Mouse (Mus musculus): Measurements from ENCODE around the gene Dtymk. TPM values are rescaled to one million over a fixed set of nuclear protein-coding genes. Genes with fewer than 3 reads are reported as not detected.
"Not testable (repeated sequence)": the region's sequence is repeated elsewhere in the genome, so short reads cannot be mapped to it uniquely, and the experiment has no call there.

The Dtymk gene
- total and polyA plus RNA-seq, 2 experiments from 2014 or later: 76.0 to 129 TPM

- Histone ChIP-seq H3K9ac (replicated peaks; ENCODE audit: low read length) (no peak overlapping the region), H3K27me3 (ENCODE audit: insufficient read depth, low read length) (no peaks in the 10 kb centered on the region), H3K27ac (no peak overlapping the region), H3K36me3 (ENCODE audit: insufficient read depth, low read length) (no peaks in the 10 kb centered on the region), H3K4me1 (ENCODE audit: insufficient read depth, low read length) (no peaks in the 10 kb centered on the region), H3K4me3 (ENCODE audit: low read length) (no peak overlapping the region), H3K4me2 (ENCODE audit: low read depth, low read length) (no peak overlapping the region), H3K9me3 (ENCODE audit: low read length) (no peaks in the 10 kb centered on the region)
- ATAC-seq (no peak), DNase-seq (ENCODE audit: low spot score) (no peak)
- WGBS: 83% methylated on average over 7 of the region's 7 CpGs
- no peak for TF ChIP-seq CTCF (IDR thresholded peaks at IDR 0.05; ENCODE audit: low read depth)
These were observed 33.0 kb upstream of the Dtymk start for GRCm38 (mm10) chr1:93834671-93835150.

- H3K9me3 ChIP-seq (ENCODE audit: low read length); H3K4me2 ChIP-seq (ENCODE audit: low read depth, low read length); H3K4me1 ChIP-seq (ENCODE audit: insufficient read depth, low read length); H3K27me3 ChIP-seq (ENCODE audit: insufficient read depth, low read length); ATAC-seq; H3K36me3 ChIP-seq (ENCODE audit: insufficient read depth, low read length); H3K27ac ChIP-seq; DNase-seq (ENCODE audit: low spot score); H3K9ac ChIP-seq (replicated peaks; ENCODE audit: low read length); H3K4me3 ChIP-seq (ENCODE audit: low read length): not testable (repeated sequence)
- TF ChIP-seq CTCF (IDR thresholded peaks at IDR 0.05; ENCODE audit: low read depth): peak; percentile 36; the same call in 1 of the 2 replicates
- 74% methylated on average over 1 of the region's 4 CpGs for WGBS
These were observed 31.1 kb upstream of the Dtymk start for GRCm38 (mm10) chr1:93832754-93833360.

DNA sequence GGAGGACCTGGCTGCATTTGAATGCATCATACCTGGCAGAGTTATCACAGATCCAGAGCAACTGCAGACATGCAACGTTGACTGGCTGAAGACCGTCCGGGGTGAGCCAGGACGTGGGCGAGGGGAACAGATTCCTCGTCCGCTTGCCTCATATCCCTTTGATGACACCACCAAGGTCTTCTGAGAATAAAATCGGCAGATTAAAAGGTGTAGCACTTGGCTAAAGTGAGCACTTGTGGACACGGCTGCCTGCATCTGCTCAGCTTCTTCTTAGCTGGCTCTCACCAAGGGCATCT is 24.8 kb upstream of the Dtymk start:
- no peak for ATAC-seq
- Histone ChIP-seq H3K27ac (peak overlapping the region; percentile 95), H3K4me2 (ENCODE audit: low read depth, low read length) (peak overlapping the region; percentile 75), H3K9ac (replicated peaks; ENCODE audit: low read length) (peak overlapping the region; percentile 14; the same call in 1 of the 2 replicates), H3K9me3 (ENCODE audit: low read length) (no peaks in the 10 kb centered on the region), H3K36me3 (ENCODE audit: insufficient read depth, low read length) (no peaks in the 10 kb centered on the region), H3K4me3 (ENCODE audit: low read length) (no peak overlapping the region; the same call in 1 of the 2 replicates), H3K27me3 (ENCODE audit: insufficient read depth, low read length) (no peaks in the 10 kb centered on the region), H3K4me1 (ENCODE audit: insufficient read depth, low read length) (peaks cover 11% of the 10 kb centered on the region; the same call in 1 of the 2 replicates)
- DNase-seq (ENCODE audit: low spot score): no peak
- WGBS: 91% methylated on average over 9 of the region's 9 CpGs
- TF ChIP-seq CTCF (IDR thresholded peaks at IDR 0.05; ENCODE audit: low read depth): no peak

- 37% methylated on average over 27 of the region's 27 CpGs for WGBS
- Histone ChIP-seq H3K27ac (peak overlapping the region; percentile 95), H3K4me1 (ENCODE audit: insufficient read depth, low read length) (peaks cover 11% of the 10 kb centered on the region; the same call in 1 of the 2 replicates), H3K9me3 (ENCODE audit: low read length) (no peaks in the 10 kb centered on the region), H3K36me3 (ENCODE audit: insufficient read depth, low read length) (no peaks in the 10 kb centered on the region; the same call in 1 of the 2 replicates), H3K9ac (replicated peaks; ENCODE audit: low read length) (peak overlapping the region; percentile 67), H3K4me3 (ENCODE audit: low read length) (peak overlapping the region; percentile 52), H3K4me2 (ENCODE audit: low read depth, low read length) (peak overlapping the region; percentile 75), H3K27me3 (ENCODE audit: insufficient read depth, low read length) (no peaks in the 10 kb centered on the region)
- no peak; the same call in 1 of the 2 replicates for TF ChIP-seq CTCF (IDR thresholded peaks at IDR 0.05; ENCODE audit: low read depth)
- DNase-seq (ENCODE audit: low spot score) (peak; percentile 32), ATAC-seq (peak; percentile 38)
These were observed 24.2 kb upstream of the Dtymk start for GRCm38 (mm10) chr1:93825771-93826539.

DNA sequence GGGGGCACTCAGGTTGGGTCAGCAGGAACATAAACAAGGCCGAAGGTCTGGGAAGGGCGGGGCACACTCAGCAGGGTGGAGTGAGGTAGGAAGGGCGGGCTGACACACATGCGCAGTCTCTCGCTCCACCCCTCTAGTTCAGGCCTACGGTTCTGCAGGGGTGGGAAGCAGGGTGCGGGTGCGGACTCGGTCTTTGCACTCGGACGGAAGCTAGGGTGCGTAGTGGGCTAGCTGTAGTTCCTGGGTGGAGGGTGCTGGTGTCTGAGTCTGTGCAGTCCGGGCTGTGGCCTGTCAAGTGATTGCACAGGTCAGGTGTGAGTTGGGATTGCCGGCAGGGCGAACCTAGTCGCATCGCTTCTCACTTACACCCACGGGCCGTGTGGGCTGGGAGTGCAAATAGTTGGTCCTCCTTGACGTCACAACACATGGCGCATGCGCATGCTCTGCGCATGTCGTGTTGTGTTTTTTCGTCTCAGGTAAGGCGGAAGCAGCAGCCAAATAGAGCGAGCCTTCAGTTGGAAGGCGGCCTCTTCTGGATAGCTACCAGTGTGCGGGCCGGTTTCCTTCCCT is 23.5 kb upstream of the Dtymk start:
- peak overlapping the region; percentile 67 for H3K9ac ChIP-seq (replicated peaks; ENCODE audit: low read length)
- H3K27me3 ChIP-seq (ENCODE audit: insufficient read depth, low read length): no peaks in the 10 kb centered on the region
- DNase-seq (ENCODE audit: low spot score) (peak; percentile 98), ATAC-seq (peak; percentile 95)
- H3K27ac ChIP-seq: peak overlapping the region; percentile 95
- peaks cover 11% of the 10 kb centered on the region; the same call in 1 of the 2 replicates for H3K4me1 ChIP-seq (ENCODE audit: insufficient read depth, low read length)
- peak overlapping the region; percentile 52 for H3K4me3 ChIP-seq (ENCODE audit: low read length)
- H3K36me3 ChIP-seq (ENCODE audit: insufficient read depth, low read length): no peaks in the 10 kb centered on the region; the same call in 1 of the 2 replicates
- WGBS: under 1% methylated on average over 30 of the region's 30 CpGs
- peak overlapping the region; percentile 75 for H3K4me2 ChIP-seq (ENCODE audit: low read depth, low read length)
- H3K9me3 ChIP-seq (ENCODE audit: low read length): no peaks in the 10 kb centered on the region
- TF ChIP-seq CTCF (IDR thresholded peaks at IDR 0.05; ENCODE audit: low read depth): peak; percentile 58

DNA sequence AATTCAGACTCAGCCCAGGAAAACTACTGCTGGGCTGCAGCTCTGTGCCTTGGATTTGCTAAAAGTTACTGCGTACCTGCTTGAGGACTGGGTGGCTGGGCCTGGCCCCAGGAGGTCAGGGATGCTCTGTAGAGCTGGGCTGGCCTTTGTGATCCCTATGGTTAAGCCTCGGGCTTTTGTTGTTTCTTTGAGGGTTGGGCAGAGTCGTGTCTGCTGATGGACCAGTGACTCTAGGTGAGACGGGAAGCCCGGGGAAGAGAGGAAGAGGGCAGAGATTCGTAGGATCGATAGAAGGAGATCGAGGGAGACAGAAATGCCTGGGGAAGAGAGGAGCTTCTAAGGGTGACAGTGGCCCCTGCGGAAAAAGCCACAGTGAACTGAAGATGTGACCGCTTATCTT is 22.9 kb upstream of the Dtymk start, which contains the start of gene D2hgdh:
TSS of gene D2hgdh (plus strand) at position 301 of the 400 bp plus-strand sequence.
- no peak; the same call in 1 of the 2 replicates for ATAC-seq
- 8% methylated on average over 10 of the region's 10 CpGs for WGBS
- H3K4me1 ChIP-seq (ENCODE audit: insufficient read depth, low read length): peaks cover 11% of the 10 kb centered on the region; the same call in 1 of the 2 replicates

More for the DNA sequence above, 22.9 kb upstream of the Dtymk start, which contains the start of gene D2hgdh:
- peak within 1 kb of the TSS; percentile 75 for H3K4me2 ChIP-seq (ENCODE audit: low read depth, low read length)
- H3K27ac ChIP-seq: peak within 1 kb of the TSS; percentile 95
- TF ChIP-seq CTCF (IDR thresholded peaks at IDR 0.05; ENCODE audit: low read depth): no peak
- DNase-seq (ENCODE audit: low spot score): no peak
- H3K4me3 ChIP-seq (ENCODE audit: low read length): peak within 1 kb of the TSS; percentile 52
- H3K36me3 ChIP-seq (ENCODE audit: insufficient read depth, low read length): peaks cover 1% of the 10 kb centered on the region
- H3K9me3 ChIP-seq (ENCODE audit: low read length): no peaks in the 10 kb centered on the region
- H3K27me3 ChIP-seq (ENCODE audit: insufficient read depth, low read length): no peaks in the 10 kb centered on the region
- peak within 1 kb of the TSS; percentile 67 for H3K9ac ChIP-seq (replicated peaks; ENCODE audit: low read length)
